Comparison of ENCODE assay signal across 14 mouse cellular contexts in genomic region chr11:32633542-32633941, GRCm38 (mm10). TPM values are rescaled to one million over a fixed set of nuclear protein-coding genes. Genes with fewer than 3 reads are reported as not detected.
A peak's percentile ranks its signal among the peaks of the same experiment; 100 is the strongest.
DNase-seq lines count a peak whose midpoint lies in the region; ATAC-seq and TF ChIP-seq lines count a peak whose summit lies in the region.
"Had no signal": no experiment of that assay in that cellular context is flagged by ENCODE, and none has a peak within 500 bp of the region (broad histone marks: within the 10 kb centered on the region; RNA-seq: fewer than 3 reads in every experiment).

No protein-coding gene starts in this region.

- no peaks in the 10 kb centered on the region for H3K27me3 ChIP-seq in kidney, postnatal 0 days (ENCODE audit: insufficient read depth, low read length)
- H3K27me3 ChIP-seq: heart, embryonic 15.5 days; liver, embryonic 15.5 days had no signal

- no peak overlapping the region for H3K27ac ChIP-seq in kidney, postnatal 0 days
- H3K27ac ChIP-seq: embryonic facial prominence, embryonic 10.5 days; heart, embryonic 15.5 days; liver, embryonic 15.5 days had no signal

- no peaks in the 10 kb centered on the region for H3K4me1 ChIP-seq in kidney, postnatal 0 days (replicated peaks; ENCODE audit: insufficient read depth, low read length)

- no peak overlapping the region for H3K9ac ChIP-seq in kidney, postnatal 0 days (ENCODE audit: low read depth, low read length)
- H3K9ac ChIP-seq: heart, embryonic 15.5 days; liver, embryonic 15.5 days had no signal

- no peak overlapping the region for H3K4me3 ChIP-seq in kidney, postnatal 0 days (replicated peaks; ENCODE audit: low read depth, low read length)
- H3K4me3 ChIP-seq: embryonic facial prominence, embryonic 10.5 days; heart, embryonic 15.5 days; liver, embryonic 15.5 days had no signal

- no peak overlapping the region for H3K4me2 ChIP-seq in kidney, postnatal 0 days (ENCODE audit: low read length)
- H3K4me2 ChIP-seq: heart, embryonic 15.5 days; liver, embryonic 15.5 days had no signal

- H3K36me3 ChIP-seq in kidney, postnatal 0 days (ENCODE audit: insufficient read depth, low read length) = no peaks in the 10 kb centered on the region
- H3K36me3 ChIP-seq: embryonic facial prominence, embryonic 10.5 days; heart, embryonic 15.5 days; liver, embryonic 15.5 days had no signal

- WGBS in kidney, postnatal 0 days = 69% methylated on average over 3 of the region's 3 CpGs

- ATAC-seq in kidney, postnatal 0 days (replicated peaks; ENCODE audit: low FRiP score, low read depth) = no peak
- no peak for ATAC-seq in granulocyte monocyte progenitor cell, adult 5-6 weeks (replicated peaks; ENCODE audit: poor library complexity, severe bottlenecking)

- no peak for TF ChIP-seq POLR2A in brain, embryonic 14.5 days (IDR thresholded peaks at IDR 0.05; ENCODE audit: borderline replicate concordance, extremely low read depth, insufficient read depth, insufficient read length, poor library complexity, severe bottlenecking)

- H3K9me3 ChIP-seq in kidney, postnatal 0 days (replicated peaks; ENCODE audit: low read length) = no peaks in the 10 kb centered on the region
- H3K9me3 ChIP-seq: embryonic facial prominence, embryonic 10.5 days; heart, embryonic 15.5 days; liver, embryonic 15.5 days had no signal

- no peak for DNase-seq in kidney, postnatal 0 days (ENCODE audit: low spot score)
- no peak for DNase-seq in kidney, postnatal 25 days
- peak; percentile 49 for DNase-seq in thymus, postnatal 4 days
- no peak for DNase-seq in thymus, adult 18-20 months
- no peak for DNase-seq in brain, embryonic 14.5 days (ENCODE audit: low read depth)
- DNase-seq in right cerebral cortex, adult 18-20 months = no peak
- DNase-seq: adrenal gland, adult 8-10 months; cerebellum, adult 18-20 months; gastrocnemius, postnatal 10 days; kidney, postnatal 36 days had no signal

- TF ChIP-seq CTCF in kidney, postnatal 0 days (IDR thresholded peaks at IDR 0.05; ENCODE audit: low read depth) = peak; percentile 29; the same call in 1 of the 2 replicates
- peak; percentile 18; the same call in 1 of the 2 replicates for TF ChIP-seq CTCF in brain, embryonic 14.5 days (IDR thresholded peaks at IDR 0.05; ENCODE audit: borderline replicate concordance, extremely low read depth, insufficient read depth, insufficient read length)

RNA-seq across cellular contexts. Expression of gene Fbxw11, which starts 9.0 kb away (rescaled TPM):
- polyA plus RNA-seq in kidney, postnatal 0 days (2015; fragmentation: Nextera tagmentation; extraction: Ambion mirVana) = 61.1 and 68.4 TPM in 2 replicates
- 105 and 106 TPM in 2 replicates for polyA plus RNA-seq in brain, embryonic 14.5 days (2012; rRNA removed)
- total RNA-seq in granulocyte monocyte progenitor cell, adult 5-6 weeks (2014; fragmentation: Nextera tagmentation) = 35.4 and 46.8 TPM in 2 replicates
- total RNA-seq in granulocyte monocyte progenitor cell, adult 5-6 weeks (2017) = 60.4 and 62.0 TPM in 2 replicates
